8 mouse cellular contexts compared by ENCODE assay signal in genomic region chr11:98088224-98088623, GRCm38 (mm10). TPM values are rescaled to one million over a fixed set of nuclear protein-coding genes. Genes with fewer than 3 reads are reported as not detected.
DNase-seq lines count a peak whose midpoint lies in the region; ATAC-seq lines count a peak whose summit lies in the region.

No protein-coding gene starts in this region.

- DNase-seq in left cerebral cortex, postnatal 36 days (ENCODE audit: low spot score in 2 of 2) = peak; percentile 26 to 38
- no peak for DNase-seq in left cerebral cortex, adult 9 months (ENCODE audit: low spot score in 2 of 2)
- peak; percentile 37 for DNase-seq in adipocyte (ENCODE audit: low spot score)
- DNase-seq in fibroblast of lung, adult 2 months (ENCODE audit: low read depth) = peak; percentile 51
- DNase-seq in kidney, adult 9 months = peak; percentile 38
- no peak for DNase-seq in B cell, adult 2 months
- no peak for DNase-seq in cerebellum, adult 11 months

- ATAC-seq in megakaryocyte progenitor cell, adult 5-6 weeks (replicated peaks; ENCODE audit: poor library complexity) = peak; percentile 50; the same call in 1 of the 2 replicates

- intact Hi-C loops in left cerebral cortex, postnatal 36 days (cut with DNase I) = no loop called here

RNA-seq across cellular contexts. Expression of gene Stac2, which starts 35.0 kb away (rescaled TPM):
- total RNA-seq in left cerebral cortex, postnatal 36 days (2021) = 100 to 1,000 TPM in 1 of 2 experiments, 10 to 100 TPM in 1; 69.6 to 102 TPM
- total RNA-seq in megakaryocyte progenitor cell, adult 5-6 weeks (2015) = not detected in 2 replicates
- not detected in 2 replicates for total RNA-seq in megakaryocyte progenitor cell, adult 5-6 weeks (2017)

Comparison
In these comparisons a context has a peak if more than half of its experiments do, and no peak if none do; other contexts are left out.
1. DNase-seq: peak in left cerebral cortex, postnatal 36 days (2 of 2), adipocyte (single experiment), fibroblast of lung, adult 2 months (single experiment) and kidney, adult 9 months (single experiment); none in left cerebral cortex, adult 9 months (0 of 2), B cell, adult 2 months (0 of 2) and cerebellum, adult 11 months (single experiment).
2. RNA of gene Stac2, which starts 35.0 kb away (total RNA-seq): 69.6 to 102 TPM in left cerebral cortex, postnatal 36 days; not detected in megakaryocyte progenitor cell, adult 5-6 weeks; every median in the first group is over 10 times any median in the second.